Mouse (Mus musculus) kidney, embryonic 16.5 days (tissue): ENCODE results near the gene Dnm3. TPM values are rescaled to one million over a fixed set of nuclear protein-coding genes. Genes with fewer than 3 reads are reported as not detected.

Source experiments
- ATAC-seq: fragments of 200-750 bp; cut with Nextera tagmentation; 2 replicates; pipeline ENCODE4 v1.8.0; 2017; ENCODE audit warnings: moderate TSS enrichment; ENCODE audit not compliant: low FRiP score, low TSS enrichment
- H3K27ac ChIP-seq: fragments of 300-500 bp; sonication (generic); 2 replicates; pipeline ENCODE4 v1.5.1; 2014; ENCODE audit warnings: low read length
- H3K27me3 ChIP-seq: fragments of 300-500 bp; sonication (generic); 2 replicates; pipeline ENCODE4 v1.6.1; 2014; ENCODE audit warnings: low read length, control low read depth, mixed read lengths; ENCODE audit not compliant: insufficient read depth
- H3K36me3 ChIP-seq: fragments of 300-500 bp; sonication (generic); 2 replicates; pipeline ENCODE4 v1.6.1; 2014; ENCODE audit warnings: low read length, control low read depth, mixed read lengths; ENCODE audit not compliant: insufficient read depth
- H3K4me1 ChIP-seq: fragments of 300-500 bp; sonication (generic); 2 replicates; pipeline ENCODE4 v1.6.1; 2014; ENCODE audit warnings: low read length, control low read depth, mixed read lengths; ENCODE audit not compliant: insufficient read depth
- H3K4me2 ChIP-seq: fragments of 300-500 bp; sonication (generic); replicated peaks from 2 replicates; pipeline ENCODE4 v1.6.1; 2014; ENCODE audit warnings: low read depth, low read length
- H3K4me3 ChIP-seq: fragments of 300-500 bp; sonication (generic); 2 replicates; pipeline ENCODE4 v1.5.1; 2014; ENCODE audit warnings: mild to moderate bottlenecking, low read length
- H3K9ac ChIP-seq: fragments of 300-500 bp; sonication (generic); replicated peaks from 2 replicates; pipeline ENCODE4 v1.6.1; 2014; ENCODE audit warnings: low read length
- H3K9me3 ChIP-seq: fragments of 300-500 bp; sonication (generic); 2 replicates; pipeline ENCODE4 v1.6.1; 2016; ENCODE audit warnings: low read length, control low read depth
- WGBS: fragments of 180-500 bp; shearing (Covaris S2); extraction: QIAGEN DNeasy Blood & Tissue Kit; methylation state at CpG from one replicate; pipeline ENCODE4 v1.1.7; 2014; 5-methylcytosine and 5-hydroxymethylcytosine counted together
- polyA plus RNA-seq: library from polyadenylated mRNA; unstranded; fragments of >200 nt; fragmentation: Nextera tagmentation; extraction: Ambion mirVana; gene quantifications from 2 replicates; pipeline ENCODE4 v1.2.1, GENCODE M21; 2015

The Dnm3 gene
- polyA plus RNA-seq, 1 experiment from 2014 or later = 6.8 TPM

- Histone ChIP-seq H3K9me3 (no peaks in the 10 kb centered on the region), H3K4me3 (no peak overlapping the region), H3K4me2 (0 out of 2 replicates have a peak overlapping the region, but pooled peaks have one; percentile 7), H3K9ac (no peak overlapping the region), H3K4me1 (peaks cover 35% of the 10 kb centered on the region), H3K27ac (peak overlapping the region; percentile 69), H3K36me3 (no peaks in the 10 kb centered on the region), H3K27me3 (no peaks in the 10 kb centered on the region)
- ATAC-seq = no peak; the same call in 1 of the 2 replicates
- WGBS = 46% methylated on average over 5 of the region's 5 CpGs
Measured at GRCm38 (mm10) chr1:162038431-162038830, 439.4 kb downstream of the Dnm3 start.

- Histone ChIP-seq H3K9ac (no peak overlapping the region), H3K4me1 (peaks cover 35% of the 10 kb centered on the region), H3K4me2 (0 out of 2 replicates have a peak overlapping the region, but pooled peaks have one; percentile 10), H3K9me3 (no peaks in the 10 kb centered on the region), H3K27ac (peak overlapping the region; percentile 69), H3K36me3 (no peaks in the 10 kb centered on the region), H3K27me3 (no peaks in the 10 kb centered on the region), H3K4me3 (no peak overlapping the region)
- WGBS = 47% methylated on average over 10 of the region's 10 CpGs
- peak; percentile 92 for ATAC-seq
Measured at GRCm38 (mm10) chr1:162037968-162038421, 439.8 kb downstream of the Dnm3 start.

- Histone ChIP-seq H3K27me3 (no peaks in the 10 kb centered on the region), H3K36me3 (no peaks in the 10 kb centered on the region), H3K9me3 (no peaks in the 10 kb centered on the region), H3K27ac (peak overlapping the region; percentile 69), H3K4me1 (peaks cover 35% of the 10 kb centered on the region), H3K4me3 (no peak overlapping the region), H3K4me2 (0 out of 2 replicates have a peak overlapping the region, but pooled peaks have one; percentile 10), H3K9ac (no peak overlapping the region)
- WGBS = 49% methylated on average over 6 of the region's 6 CpGs
- no peak for ATAC-seq
Measured at GRCm38 (mm10) chr1:162037185-162037765, 440.6 kb downstream of the Dnm3 start.

- H3K36me3 ChIP-seq = no peaks in the 10 kb centered on the region
- H3K9ac ChIP-seq = no peak overlapping the region; the same call in 1 of the 2 replicates
- no peak for ATAC-seq
- peaks cover 35% of the 10 kb centered on the region for H3K4me1 ChIP-seq
- H3K27ac ChIP-seq = peak overlapping the region; percentile 89
- no peaks in the 10 kb centered on the region for H3K9me3 ChIP-seq
- 28% methylated on average over 5 of the region's 5 CpGs for WGBS
- H3K4me2 ChIP-seq = no peak overlapping the region
- H3K4me3 ChIP-seq = no peak overlapping the region
- no peaks in the 10 kb centered on the region for H3K27me3 ChIP-seq
Measured at GRCm38 (mm10) chr1:162036461-162036835, 441.4 kb downstream of the Dnm3 start.

GRCm38 (mm10) chr1:162035800-162036460, 441.9 kb downstream of the Dnm3 start:
- Histone ChIP-seq H3K4me3 (no peak overlapping the region), H3K4me2 (no peak overlapping the region), H3K9ac (no peak overlapping the region), H3K27ac (peak overlapping the region; percentile 89), H3K4me1 (peaks cover 30% of the 10 kb centered on the region), H3K27me3 (no peaks in the 10 kb centered on the region), H3K36me3 (no peaks in the 10 kb centered on the region), H3K9me3 (no peaks in the 10 kb centered on the region)
- 66% methylated on average over 6 of the region's 6 CpGs for WGBS
- no peak for ATAC-seq

- WGBS = 64% methylated on average over 8 of the region's 8 CpGs
- H3K9ac ChIP-seq = no peak overlapping the region
- peaks cover 12% of the 10 kb centered on the region for H3K4me1 ChIP-seq
- H3K27me3 ChIP-seq = no peaks in the 10 kb centered on the region
- no peak overlapping the region for H3K4me2 ChIP-seq
- no peak overlapping the region for H3K4me3 ChIP-seq
- no peaks in the 10 kb centered on the region for H3K9me3 ChIP-seq
- 0 out of 2 replicates have a peak overlapping the region, but pooled peaks have one; percentile 31 for H3K27ac ChIP-seq
- no peak for ATAC-seq
- H3K36me3 ChIP-seq = no peaks in the 10 kb centered on the region
Measured at GRCm38 (mm10) chr1:162023681-162024270, 454.1 kb downstream of the Dnm3 start.

- Histone ChIP-seq H3K36me3 (no peaks in the 10 kb centered on the region), H3K9me3 (no peaks in the 10 kb centered on the region), H3K27me3 (no peaks in the 10 kb centered on the region), H3K27ac (no peak overlapping the region), H3K4me1 (peaks cover 40% of the 10 kb centered on the region), H3K4me3 (no peak overlapping the region), H3K9ac (no peak overlapping the region), H3K4me2 (no peak overlapping the region)
- ATAC-seq = no peak
- WGBS = 58% methylated on average over 4 of the region's 4 CpGs
Measured at GRCm38 (mm10) chr1:162020766-162021165, 457.1 kb downstream of the Dnm3 start.

- Histone ChIP-seq H3K4me3 (no peak overlapping the region), H3K9ac (no peak overlapping the region), H3K4me2 (no peak overlapping the region), H3K4me1 (peaks cover 44% of the 10 kb centered on the region), H3K36me3 (no peaks in the 10 kb centered on the region), H3K27me3 (no peaks in the 10 kb centered on the region), H3K27ac (no peak overlapping the region), H3K9me3 (no peaks in the 10 kb centered on the region)
- WGBS = 48% methylated on average over 7 of the region's 7 CpGs
- no peak for ATAC-seq
Measured at GRCm38 (mm10) chr1:162020303-162020731, 457.5 kb downstream of the Dnm3 start.

- peak overlapping the region; percentile 88 for H3K27ac ChIP-seq
- no peak overlapping the region for H3K4me3 ChIP-seq
- no peaks in the 10 kb centered on the region for H3K9me3 ChIP-seq
- H3K36me3 ChIP-seq = no peaks in the 10 kb centered on the region
- no peak for ATAC-seq
- H3K4me2 ChIP-seq = no peak overlapping the region
- WGBS = 29% methylated on average over 6 of the region's 6 CpGs
- no peak overlapping the region for H3K9ac ChIP-seq
- H3K27me3 ChIP-seq = no peaks in the 10 kb centered on the region
- H3K4me1 ChIP-seq = peaks cover 60% of the 10 kb centered on the region
Measured at GRCm38 (mm10) chr1:162018601-162018977, 459.2 kb downstream of the Dnm3 start.
